Mouse (Mus musculus): Measurements from ENCODE around the gene Evpl. TPM values are rescaled to one million over a fixed set of nuclear protein-coding genes. Genes with fewer than 3 reads are reported as not detected.

Evpl gene
- polyA plus RNA-seq, 1 experiment from 2014 or later = 0.26 TPM

DNA sequence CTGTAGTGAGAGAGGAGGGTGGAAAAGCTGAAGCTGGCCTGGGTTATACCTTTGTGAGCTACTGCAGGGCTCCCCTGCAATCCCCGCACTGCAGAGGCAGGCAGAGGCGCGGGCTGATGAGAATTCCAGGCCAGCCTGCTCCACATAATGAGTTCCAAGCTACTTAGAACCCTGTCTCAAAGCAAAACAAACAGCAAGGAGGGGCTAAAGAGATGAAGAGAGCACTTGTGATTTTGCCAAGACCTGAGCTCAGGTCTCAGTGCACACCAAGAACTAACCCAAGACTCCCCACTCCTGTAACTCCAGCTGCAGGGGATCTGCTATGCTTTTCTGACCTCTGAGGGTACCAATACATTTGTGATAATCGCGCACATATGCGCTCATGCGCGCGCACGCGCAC, 51.5 kb downstream of the Evpl start:
- WGBS (ENCODE audit: insufficient replicate concordance) = 89% methylated on average over 11 of the region's 11 CpGs
- Histone ChIP-seq H3K4me2 (no peak overlapping the region), H3K27me3 (ENCODE audit: control insufficient read depth, insufficient read depth, low read length) (no peaks in the 10 kb centered on the region), H3K4me1 (ENCODE audit: control insufficient read depth, insufficient read depth, low read length) (peaks cover 5% of the 10 kb centered on the region), H3K9ac (ENCODE audit: low read depth, low read length) (no peak overlapping the region), H3K9me3 (replicated peaks; ENCODE audit: control insufficient read depth, low read length) (no peaks in the 10 kb centered on the region), H3K36me3 (ENCODE audit: control insufficient read depth, insufficient read depth, low read length) (peaks cover 15% of the 10 kb centered on the region), H3K27ac (ENCODE audit: low read depth, low read length) (no peak overlapping the region), H3K4me3 (ENCODE audit: low read depth, low read length) (no peak overlapping the region)
- no peak for ATAC-seq (replicated peaks; ENCODE audit: insufficient number of reproducible peaks, low FRiP score, low TSS enrichment)

DNA sequence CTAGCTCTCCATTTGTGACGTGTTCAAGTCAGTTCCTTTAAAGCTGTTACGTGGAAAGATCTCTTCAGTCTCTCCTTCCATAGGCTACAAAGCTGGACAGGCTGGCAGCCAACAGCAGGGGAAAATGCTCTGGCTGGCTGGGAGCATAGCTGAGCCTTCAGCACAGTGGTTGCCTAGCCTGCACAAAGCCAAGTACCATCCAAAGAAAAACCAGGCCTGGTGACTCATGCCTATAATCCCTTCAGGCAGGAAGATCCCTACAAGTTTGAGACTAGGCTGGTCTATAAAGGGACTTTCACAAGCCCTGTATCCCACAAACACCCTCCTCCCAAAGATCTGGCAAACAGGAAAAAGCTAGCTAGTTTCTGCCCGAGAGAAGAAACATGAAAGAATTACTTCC, 52.0 kb downstream of the Evpl start:
- no peak for ATAC-seq (replicated peaks; ENCODE audit: insufficient number of reproducible peaks, low FRiP score, low TSS enrichment)
- 81% methylated on average over 3 of the region's 3 CpGs for WGBS (ENCODE audit: insufficient replicate concordance)
- Histone ChIP-seq H3K4me1 (ENCODE audit: control insufficient read depth, insufficient read depth, low read length) (peaks cover 5% of the 10 kb centered on the region), H3K9ac (ENCODE audit: low read depth, low read length) (no peak overlapping the region), H3K36me3 (ENCODE audit: control insufficient read depth, insufficient read depth, low read length) (peaks cover 15% of the 10 kb centered on the region), H3K4me3 (ENCODE audit: low read depth, low read length) (no peak overlapping the region), H3K9me3 (replicated peaks; ENCODE audit: control insufficient read depth, low read length) (no peaks in the 10 kb centered on the region), H3K27ac (ENCODE audit: low read depth, low read length) (no peak overlapping the region), H3K4me2 (no peak overlapping the region), H3K27me3 (ENCODE audit: control insufficient read depth, insufficient read depth, low read length) (no peaks in the 10 kb centered on the region)

DNA sequence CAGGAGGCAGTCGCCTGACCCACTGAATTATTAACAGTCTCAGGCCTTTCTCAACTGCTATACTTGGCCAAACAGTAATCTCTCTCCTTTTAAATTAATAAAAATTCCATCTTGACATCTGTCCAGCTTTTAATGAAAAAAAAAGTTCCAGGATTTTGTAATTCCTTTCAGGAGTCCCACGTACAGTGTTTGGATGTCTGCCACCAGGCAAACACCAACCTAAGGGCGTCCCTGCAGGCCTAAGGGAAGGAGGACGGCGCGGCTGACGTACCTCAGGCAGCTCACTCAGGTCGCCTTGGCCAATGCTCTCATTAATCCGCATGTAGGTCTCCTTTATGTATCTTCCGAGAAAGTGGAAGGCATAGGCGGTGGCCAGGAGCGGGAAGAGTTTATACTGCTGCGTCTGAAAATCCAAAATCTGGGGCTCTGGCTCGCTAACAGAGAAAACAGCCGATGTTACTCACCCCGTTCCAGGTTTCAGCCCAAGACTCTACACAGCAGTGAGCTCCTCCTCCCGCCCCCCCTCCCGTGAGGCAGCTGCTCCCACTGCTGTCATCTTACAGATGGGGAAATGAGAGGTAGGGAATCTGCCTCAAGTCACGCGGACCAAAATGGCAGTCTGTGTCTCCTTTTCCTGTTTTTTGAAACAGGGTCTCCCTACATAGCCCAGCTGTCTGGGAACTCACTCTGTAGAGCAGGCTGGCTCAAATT, 59.3 kb downstream of the Evpl start:
- no peak overlapping the region for H3K27ac ChIP-seq (ENCODE audit: low read depth, low read length)
- peaks cover 34% of the 10 kb centered on the region for H3K36me3 ChIP-seq (ENCODE audit: control insufficient read depth, insufficient read depth, low read length)
- no peak for ATAC-seq (replicated peaks; ENCODE audit: insufficient number of reproducible peaks, low FRiP score, low TSS enrichment)
- H3K4me3 ChIP-seq (ENCODE audit: low read depth, low read length) = no peak overlapping the region
- H3K27me3 ChIP-seq (ENCODE audit: control insufficient read depth, insufficient read depth, low read length) = no peaks in the 10 kb centered on the region
- H3K9me3 ChIP-seq (replicated peaks; ENCODE audit: control insufficient read depth, low read length) = no peaks in the 10 kb centered on the region
- H3K9ac ChIP-seq (ENCODE audit: low read depth, low read length) = no peak overlapping the region
- no peaks in the 10 kb centered on the region for H3K4me1 ChIP-seq (ENCODE audit: control insufficient read depth, insufficient read depth, low read length)
- H3K4me2 ChIP-seq = no peak overlapping the region
- WGBS (ENCODE audit: insufficient replicate concordance) = 89% methylated on average over 20 of the region's 20 CpGs

DNA sequence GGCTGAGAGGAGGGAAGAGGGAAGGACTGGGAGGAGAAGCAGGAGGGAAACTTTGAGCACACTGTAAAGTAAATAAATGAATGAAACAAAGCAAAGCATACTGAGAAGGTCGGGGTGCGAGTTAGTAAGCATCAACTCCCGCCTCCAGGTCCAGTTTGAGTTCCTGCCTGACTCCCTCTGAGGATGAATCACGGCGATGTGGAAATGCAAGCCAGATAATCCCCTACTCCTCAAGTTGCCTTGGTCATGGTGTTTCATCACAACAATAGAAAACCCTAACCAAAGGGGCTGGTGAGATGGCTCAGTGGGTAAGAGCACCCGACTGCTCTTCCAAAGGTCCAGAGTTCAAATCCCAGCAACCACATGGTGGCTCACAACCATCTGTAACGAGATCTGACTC, 61.9 kb downstream of the Evpl start:
- no peak overlapping the region for H3K4me3 ChIP-seq (ENCODE audit: low read depth, low read length)
- H3K27me3 ChIP-seq (ENCODE audit: control insufficient read depth, insufficient read depth, low read length) = no peaks in the 10 kb centered on the region
- no peak for ATAC-seq (replicated peaks; ENCODE audit: insufficient number of reproducible peaks, low FRiP score, low TSS enrichment)
- no peak overlapping the region for H3K4me2 ChIP-seq
- H3K36me3 ChIP-seq (ENCODE audit: control insufficient read depth, insufficient read depth, low read length) = peaks cover 38% of the 10 kb centered on the region
- no peaks in the 10 kb centered on the region for H3K4me1 ChIP-seq (ENCODE audit: control insufficient read depth, insufficient read depth, low read length)
- no peak overlapping the region for H3K27ac ChIP-seq (ENCODE audit: low read depth, low read length)
- 88% methylated on average over 7 of the region's 7 CpGs for WGBS (ENCODE audit: insufficient replicate concordance)
- H3K9ac ChIP-seq (ENCODE audit: low read depth, low read length) = no peak overlapping the region
- H3K9me3 ChIP-seq (replicated peaks; ENCODE audit: control insufficient read depth, low read length) = no peaks in the 10 kb centered on the region

- Histone ChIP-seq H3K4me3 (ENCODE audit: low read depth, low read length) (no peak overlapping the region), H3K27ac (ENCODE audit: low read depth, low read length) (no peak overlapping the region), H3K9ac (ENCODE audit: low read depth, low read length) (no peak overlapping the region), H3K36me3 (ENCODE audit: control insufficient read depth, insufficient read depth, low read length) (peaks cover 33% of the 10 kb centered on the region), H3K4me1 (ENCODE audit: control insufficient read depth, insufficient read depth, low read length) (no peaks in the 10 kb centered on the region), H3K9me3 (replicated peaks; ENCODE audit: control insufficient read depth, low read length) (no peaks in the 10 kb centered on the region), H3K27me3 (ENCODE audit: control insufficient read depth, insufficient read depth, low read length) (no peaks in the 10 kb centered on the region), H3K4me2 (no peak overlapping the region)
- 88% methylated on average over 22 of the region's 22 CpGs for WGBS (ENCODE audit: insufficient replicate concordance)
- ATAC-seq (replicated peaks; ENCODE audit: insufficient number of reproducible peaks, low FRiP score, low TSS enrichment) = no peak
Observed at GRCm38 (mm10) chr11:116174775-116175448, 63.0 kb downstream of the Evpl start.

GRCm38 (mm10) chr11:116171959-116172358, 65.9 kb downstream of the Evpl start:
- H3K27me3 ChIP-seq (ENCODE audit: control insufficient read depth, insufficient read depth, low read length) = no peaks in the 10 kb centered on the region
- peaks cover 23% of the 10 kb centered on the region for H3K36me3 ChIP-seq (ENCODE audit: control insufficient read depth, insufficient read depth, low read length)
- H3K9ac ChIP-seq (ENCODE audit: low read depth, low read length) = no peak overlapping the region
- no peak overlapping the region for H3K27ac ChIP-seq (ENCODE audit: low read depth, low read length)
- no peaks in the 10 kb centered on the region for H3K4me1 ChIP-seq (ENCODE audit: control insufficient read depth, insufficient read depth, low read length)
- H3K4me3 ChIP-seq (ENCODE audit: low read depth, low read length) = no peak overlapping the region
- H3K4me2 ChIP-seq = no peak overlapping the region
- WGBS (ENCODE audit: insufficient replicate concordance) = 81% methylated on average over 2 of the region's 2 CpGs
- H3K9me3 ChIP-seq (replicated peaks; ENCODE audit: control insufficient read depth, low read length) = no peaks in the 10 kb centered on the region
- ATAC-seq (replicated peaks; ENCODE audit: insufficient number of reproducible peaks, low FRiP score, low TSS enrichment) = no peak

Other genes starting within 250 kb of the Evpl start
- gene Galk1, start 225.4 kb downstream of the Evpl start, polyA plus RNA-seq (2014; fragmentation: Nextera tagmentation; extraction: Ambion mirVana) = 137 and 151 TPM in 2 replicates
- gene H3f3b, start 210.1 kb downstream of the Evpl start, polyA plus RNA-seq (2014; fragmentation: Nextera tagmentation; extraction: Ambion mirVana) = 734 and 757 TPM in 2 replicates
- gene Unk, start 207.8 kb downstream of the Evpl start, polyA plus RNA-seq (2014; fragmentation: Nextera tagmentation; extraction: Ambion mirVana) = 18.7 and 20.0 TPM in 2 replicates
- 2.3 and 2.6 TPM in 2 replicates for gene Unc13d, start 160.1 kb downstream of the Evpl start, polyA plus RNA-seq (2014; fragmentation: Nextera tagmentation; extraction: Ambion mirVana)
- gene Wbp2, start 151.1 kb downstream of the Evpl start, polyA plus RNA-seq (2014; fragmentation: Nextera tagmentation; extraction: Ambion mirVana) = 129 and 144 TPM in 2 replicates
- gene Trim47, start 110.9 kb downstream of the Evpl start, polyA plus RNA-seq (2014; fragmentation: Nextera tagmentation; extraction: Ambion mirVana) = 38.3 and 40.2 TPM in 2 replicates
- gene Trim65, start 106.9 kb downstream of the Evpl start, polyA plus RNA-seq (2014; fragmentation: Nextera tagmentation; extraction: Ambion mirVana) = 3.9 and 4.5 TPM in 2 replicates
- gene Mrpl38, start 99.2 kb downstream of the Evpl start, polyA plus RNA-seq (2014; fragmentation: Nextera tagmentation; extraction: Ambion mirVana) = 109 and 116 TPM in 2 replicates
- 20.3 and 20.6 TPM in 2 replicates for gene Fbf1, start 69.9 kb downstream of the Evpl start, polyA plus RNA-seq (2014; fragmentation: Nextera tagmentation; extraction: Ambion mirVana)
- gene Ten1, start 39.2 kb downstream of the Evpl start, polyA plus RNA-seq (2014; fragmentation: Nextera tagmentation; extraction: Ambion mirVana) = 74.0 and 76.4 TPM in 2 replicates
- 29.3 and 32.3 TPM in 2 replicates for gene Acox1, start 39.0 kb downstream of the Evpl start, polyA plus RNA-seq (2014; fragmentation: Nextera tagmentation; extraction: Ambion mirVana)
- gene Srp68, start 36.1 kb upstream of the Evpl start, polyA plus RNA-seq (2014; fragmentation: Nextera tagmentation; extraction: Ambion mirVana) = 61.5 and 61.9 TPM in 2 replicates
- gene Galr2, start 42.9 kb upstream of the Evpl start, polyA plus RNA-seq (2014; fragmentation: Nextera tagmentation; extraction: Ambion mirVana) = 0.16 TPM in 1 of 2 replicates, not detected in the other
- 42.5 and 46.6 TPM in 2 replicates for gene Exoc7, start 69.2 kb upstream of the Evpl start, polyA plus RNA-seq (2014; fragmentation: Nextera tagmentation; extraction: Ambion mirVana)
- 0.07 TPM in 1 of 2 replicates, not detected in the other for gene Foxj1, start 97.3 kb upstream of the Evpl start, polyA plus RNA-seq (2014; fragmentation: Nextera tagmentation; extraction: Ambion mirVana)
- 8.6 and 9.2 TPM in 2 replicates for gene Rnf157, start 175.0 kb upstream of the Evpl start, polyA plus RNA-seq (2014; fragmentation: Nextera tagmentation; extraction: Ambion mirVana)
- gene Ubald2, start 196.0 kb upstream of the Evpl start, polyA plus RNA-seq (2014; fragmentation: Nextera tagmentation; extraction: Ambion mirVana) = 60.6 and 68.3 TPM in 2 replicates
- 0.31 TPM in 1 of 2 replicates, not detected in the other for gene Qrich2, start 228.2 kb upstream of the Evpl start, polyA plus RNA-seq (2014; fragmentation: Nextera tagmentation; extraction: Ambion mirVana)

Measured in heart, embryonic 11.5 days (tissue).